Mouse (Mus musculus) common myeloid progenitor, adult 5-6 weeks (primary cell): ENCODE data around the gene Arl9. TPM values are rescaled to one million over a fixed set of nuclear protein-coding genes. Genes with fewer than 3 reads are reported as not detected.
"Not testable (repeated sequence)": the region's sequence is repeated elsewhere in the genome, so short reads cannot be mapped to it uniquely, and the experiment has no call there.

ENCODE experiments used
- ATAC-seq: replicated peaks from 2 replicates; pipeline ENCODE4 v1.8.0; 2016; ENCODE audit warnings: low read depth, mild to moderate bottlenecking, moderate TSS enrichment, inconsistent platforms; ENCODE audit not compliant: poor library complexity, severe bottlenecking
- total RNA-seq: library from RNA; stranded (forward); fragments of 200-1000, 187-1606 nt; gene quantifications from 2 replicates; pipeline ENCODE4 v1.2.3, GENCODE M21; 2017

Gene Arl9
- not detected in 2 replicates for total RNA-seq

- no peak for ATAC-seq
Observed at GRCm38 (mm10) chr5:77004051-77004821, at the start of gene Arl9. Arl9 (plus strand) TSS chr5:77004055.

DNA sequence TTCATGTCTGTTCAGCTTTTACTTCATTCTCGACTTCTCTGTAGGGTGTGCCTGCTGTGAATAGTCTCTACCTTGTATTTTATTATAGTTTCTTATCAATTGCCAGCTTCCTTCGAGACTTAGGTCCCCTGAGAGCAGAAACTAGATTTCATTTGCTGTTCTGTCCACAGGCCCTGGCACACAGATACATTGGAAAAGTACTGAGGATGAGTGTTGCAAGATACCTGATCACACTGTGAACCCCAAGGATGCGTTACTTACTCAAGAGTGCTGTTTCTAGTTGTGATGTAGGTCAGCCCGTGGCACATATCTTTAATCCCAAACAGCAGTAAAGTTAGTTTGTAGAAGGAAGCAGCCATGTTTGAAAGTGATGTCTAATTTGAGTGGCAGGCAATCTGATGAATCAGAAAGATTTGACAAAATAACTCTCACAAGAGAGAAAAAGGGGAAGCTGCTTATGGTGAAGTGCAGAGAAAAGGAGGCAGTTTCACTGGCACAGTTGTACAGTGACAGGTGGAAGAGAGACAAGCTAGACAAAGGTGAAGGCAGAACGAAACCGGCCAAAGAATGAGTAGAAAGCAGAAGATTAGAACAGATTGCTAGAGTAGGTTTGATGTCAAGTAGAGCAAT lies 49.5 kb upstream of the Arl9 start:
- no peak for ATAC-seq

- ATAC-seq: no peak
Observed at GRCm38 (mm10) chr5:76955474-76955873, 48.4 kb upstream of the Arl9 start.

- peak; percentile 61 for ATAC-seq
Observed at GRCm38 (mm10) chr5:76957954-76958353, 45.9 kb upstream of the Arl9 start.

DNA sequence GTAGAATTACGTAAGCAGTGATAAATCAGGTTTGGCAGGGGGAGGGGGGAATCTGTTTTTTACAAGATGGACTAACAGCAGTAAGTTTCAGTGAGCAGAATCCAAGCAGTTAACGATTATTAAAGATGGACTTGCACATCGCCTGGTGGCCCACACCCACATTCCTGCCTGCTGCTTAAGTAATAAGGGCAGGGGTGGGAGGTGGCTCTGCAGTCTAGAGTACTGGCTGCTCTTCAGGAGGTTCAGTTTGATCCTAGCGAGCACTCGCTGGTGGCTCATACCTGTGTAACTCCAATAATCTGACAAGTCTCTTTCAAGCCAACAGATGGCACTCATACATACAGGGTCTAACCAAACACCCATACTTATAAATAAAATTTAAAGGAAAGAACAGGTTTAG lies 44.3 kb upstream of the Arl9 start:
- ATAC-seq: no peak

GRCm38 (mm10) chr5:76962545-76962944 lies 41.3 kb upstream of the Arl9 start:
- ATAC-seq: no peak

DNA sequence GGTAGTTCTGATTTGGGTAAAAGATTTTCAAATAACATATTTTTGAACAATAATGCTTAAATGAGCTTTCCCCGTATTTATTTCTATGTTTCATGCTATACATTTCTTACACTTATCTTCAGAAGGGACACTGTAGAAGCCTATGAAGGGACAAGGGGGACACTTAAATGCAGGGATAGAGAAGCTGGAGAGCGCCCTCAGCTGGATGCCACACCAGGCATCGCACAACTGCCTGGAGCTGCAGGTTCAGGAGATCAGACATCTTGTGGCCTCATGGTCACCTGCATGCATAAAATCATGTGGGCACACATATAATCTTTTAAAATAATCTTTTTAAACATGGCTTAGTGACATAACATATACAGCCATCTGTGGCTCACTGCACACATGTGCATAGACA lies 39.2 kb upstream of the Arl9 start:
- no peak for ATAC-seq

DNA sequence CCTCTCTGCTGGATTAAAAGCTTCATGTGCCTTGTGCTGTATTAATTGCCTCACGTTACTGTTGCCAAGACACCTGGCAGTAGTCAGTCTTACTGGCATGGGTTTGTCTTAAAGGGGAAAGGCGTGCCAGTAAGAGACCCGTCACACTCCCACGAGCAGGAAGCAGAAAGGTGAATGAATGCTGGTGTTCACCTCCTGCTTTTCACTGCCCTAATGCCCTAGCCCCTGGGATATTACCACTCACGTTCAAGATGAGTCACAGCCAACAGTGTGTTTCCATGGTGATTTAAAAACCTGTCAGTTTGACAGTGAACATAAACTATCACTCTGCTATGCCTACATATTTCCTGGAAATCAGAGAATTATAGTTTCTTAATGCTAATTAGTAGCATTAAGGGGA lies 34.6 kb upstream of the Arl9 start:
- ATAC-seq: no peak

- ATAC-seq: not testable (repeated sequence)
Observed at GRCm38 (mm10) chr5:76971115-76971514, 32.7 kb upstream of the Arl9 start.

DNA sequence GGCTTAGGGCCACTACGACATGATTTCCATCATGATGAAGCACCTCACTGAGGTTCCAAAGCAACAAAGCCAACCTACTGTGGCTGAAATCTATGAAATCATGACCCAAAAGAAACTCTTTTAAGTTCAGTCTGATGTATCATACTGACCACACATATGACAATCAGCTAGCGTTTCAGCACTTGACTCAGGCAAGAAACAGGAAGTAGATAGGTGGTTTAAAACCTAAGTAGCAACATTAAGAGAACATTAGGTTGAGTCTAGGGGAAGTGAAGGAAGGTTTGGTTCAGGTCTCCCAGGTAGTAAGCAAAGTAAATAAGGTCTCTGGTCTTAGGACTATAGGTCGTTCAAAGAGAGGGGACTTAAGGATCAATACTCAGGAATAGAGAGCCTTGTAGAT lies 30.4 kb upstream of the Arl9 start:
- ATAC-seq: peak; percentile 43

DNA sequence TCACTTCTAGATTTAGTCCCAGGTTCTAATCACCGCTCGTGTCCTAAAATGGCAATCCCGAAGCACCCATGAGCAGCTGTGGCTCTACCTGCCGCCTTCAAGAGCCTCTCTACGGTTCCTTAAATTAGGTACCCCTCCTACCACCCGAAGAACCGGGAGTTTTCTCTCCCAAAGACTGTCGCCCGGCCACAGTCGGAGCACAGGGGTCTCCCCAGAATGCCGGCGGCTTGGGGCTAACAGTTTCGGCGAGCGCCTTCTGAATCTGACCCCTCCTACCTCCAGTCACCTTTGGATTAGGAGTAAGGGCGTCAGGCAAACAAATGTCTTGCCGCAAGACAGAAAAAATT lies 29.7 kb upstream of the Arl9 start:
- peak; percentile 18; the same call in 1 of the 2 replicates for ATAC-seq

GRCm38 (mm10) chr5:76974554-76975285 lies 29.1 kb upstream of the Arl9 start, which contains the start of gene Srp72:
Srp72 (plus strand) TSS chr5:76974683.
- peak; percentile 90 for ATAC-seq

- ATAC-seq: no peak
Observed at GRCm38 (mm10) chr5:76975736-76976135, 28.1 kb upstream of the Arl9 start.

GRCm38 (mm10) chr5:76984015-76984414 lies 19.8 kb upstream of the Arl9 start:
- no peak for ATAC-seq

- ATAC-seq: 0 out of 2 replicates have a peak, but pooled peaks have one; percentile 29
Observed at GRCm38 (mm10) chr5:76990789-76991188, 13.1 kb upstream of the Arl9 start.

DNA sequence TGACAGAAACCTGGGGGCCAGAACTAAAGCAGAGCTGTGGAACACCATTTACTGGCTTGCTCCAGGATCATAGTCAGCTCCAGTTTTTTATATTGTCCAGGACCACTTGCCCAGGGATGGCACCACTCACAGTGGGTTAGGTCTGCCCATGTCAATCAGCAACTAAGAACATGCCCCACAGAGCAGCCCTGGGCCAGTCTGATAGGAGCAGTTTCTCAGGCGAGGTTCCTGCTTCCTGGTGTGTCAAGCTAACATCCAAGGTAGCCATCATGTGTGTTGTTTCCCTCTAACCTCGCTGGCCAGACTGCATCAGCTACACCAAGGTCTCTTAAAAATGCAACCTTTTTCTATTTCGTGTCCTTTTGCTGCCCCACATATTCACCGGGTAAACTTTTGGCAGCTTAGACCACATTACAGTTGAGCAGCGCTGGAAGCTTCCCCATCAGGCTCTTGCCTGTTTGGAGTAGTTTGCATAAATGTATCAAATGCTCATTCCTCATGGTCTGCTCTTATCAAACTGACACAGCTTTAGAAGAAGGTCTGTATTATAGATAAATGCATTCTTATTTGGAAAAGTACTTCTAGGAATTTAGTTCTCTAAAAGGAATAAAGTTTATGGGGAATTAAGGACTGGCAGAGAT lies 10.6 kb upstream of the Arl9 start:
- no peak; the same call in 1 of the 2 replicates for ATAC-seq

DNA sequence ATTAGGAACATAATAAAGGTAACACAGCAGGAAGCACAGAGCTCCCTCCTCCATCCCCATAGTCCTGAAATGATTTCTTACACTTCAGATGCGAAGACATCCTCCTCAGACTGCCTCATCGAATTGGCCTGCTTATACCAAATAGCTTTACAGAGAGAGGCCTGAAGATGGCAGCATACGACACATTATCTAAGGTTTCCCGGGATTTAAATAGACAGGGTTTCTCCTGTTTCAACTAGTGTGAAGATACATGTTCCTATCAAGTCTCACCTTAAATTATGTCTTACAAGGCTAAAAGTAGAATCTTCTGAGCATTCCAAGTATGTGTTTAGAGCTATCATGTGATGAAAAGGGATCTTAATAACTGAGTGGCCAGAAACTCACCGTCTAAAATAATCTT lies 5.4 kb upstream of the Arl9 start:
- ATAC-seq: no peak

- no peak for ATAC-seq
Observed at GRCm38 (mm10) chr5:77001192-77001591, 2.7 kb upstream of the Arl9 start.

GRCm38 (mm10) chr5:77010352-77010751 lies 6.5 kb downstream of the Arl9 start:
- ATAC-seq: no peak

DNA sequence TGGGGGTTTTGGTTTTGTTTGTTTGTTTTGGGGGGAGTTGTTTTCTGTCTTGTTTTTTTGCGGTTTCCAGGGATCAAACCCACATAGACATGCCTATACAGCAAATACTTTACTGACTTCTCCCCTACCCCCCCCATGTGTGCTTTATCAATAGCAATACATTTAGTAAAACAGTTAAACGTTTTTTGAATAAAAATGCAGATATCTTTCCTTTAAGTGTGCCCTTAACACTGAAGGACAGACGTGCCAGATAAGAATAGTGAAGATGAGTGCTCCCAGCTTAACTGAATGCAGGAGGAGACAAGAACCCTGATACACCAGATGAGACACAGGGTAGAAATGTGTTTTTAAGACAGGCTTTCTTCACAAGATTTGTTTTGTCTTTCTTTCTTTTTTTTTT lies 7.2 kb downstream of the Arl9 start:
- ATAC-seq: no peak

GRCm38 (mm10) chr5:77013171-77013570 lies 9.3 kb downstream of the Arl9 start:
- ATAC-seq: peak; percentile 64
